Mouse (Mus musculus) CD4-positive, CD25-positive, alpha-beta regulatory T cell, adult 4 months (primary cell): ENCODE results near the gene Olfr1223. TPM values are rescaled to one million over a fixed set of nuclear protein-coding genes. Genes with fewer than 3 reads are reported as not detected.
"Not testable (repeated sequence)": the region's sequence is repeated elsewhere in the genome, so short reads cannot be mapped to it uniquely, and the experiment has no call there.

Experiments
- ATAC-seq: one replicate; pipeline ENCODE4 v1.8.0; 2017
- polyA plus RNA-seq, 2 experiments: library from polyadenylated mRNA; unstranded; fragments of 100-300 nt; shearing (Covaris generic); gene quantifications; one replicate each; pipeline ENCODE4 v1.2.1; 2017

The Olfr1223 gene
- not detected for polyA plus RNA-seq

DNA sequence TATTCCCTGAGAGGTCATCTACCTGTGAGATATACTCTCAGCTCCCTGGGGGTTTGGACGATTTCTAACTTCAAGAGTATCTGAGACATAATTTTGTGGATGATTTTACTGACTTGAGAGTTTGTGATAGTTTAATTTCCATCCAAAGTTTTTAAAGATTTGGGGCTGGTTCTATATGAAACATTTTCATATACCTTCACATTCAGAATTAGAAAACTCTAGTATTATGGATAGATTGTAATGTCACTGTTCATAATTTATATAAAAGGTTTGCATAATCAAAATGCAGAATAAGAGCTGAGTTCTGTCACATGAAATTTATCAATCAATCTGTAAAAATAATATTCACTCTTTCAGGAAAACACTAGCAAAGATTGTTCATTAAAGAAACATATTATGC is at the start of gene Olfr1223:
Gene Olfr1223 (minus strand): TSS at position 101 of the 400 bp plus-strand sequence.
- no peak for ATAC-seq

DNA sequence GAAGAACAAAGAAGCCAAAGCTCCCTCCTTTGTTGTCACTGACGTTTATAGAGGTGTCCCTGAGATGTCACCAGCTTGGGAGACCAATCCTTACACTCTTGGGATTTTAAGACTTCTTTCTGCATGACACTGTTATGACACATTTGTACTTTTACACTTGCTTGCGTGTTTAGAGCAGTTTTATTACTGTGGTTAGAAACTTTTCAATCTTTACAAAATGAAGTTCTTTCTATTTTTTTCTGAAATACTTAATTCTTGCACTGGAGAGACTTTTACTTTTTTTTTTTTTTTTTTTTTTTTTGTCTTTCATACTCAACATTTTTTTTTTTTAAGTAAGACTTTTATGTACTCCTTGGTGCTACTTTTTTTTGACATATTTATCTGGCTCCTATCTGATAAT is 48.6 kb upstream of the Olfr1223 start, which contains the start of gene Olfr1226:
Gene Olfr1226 (minus strand): TSS at position 101 of the 400 bp plus-strand sequence.
- no peak for ATAC-seq

DNA sequence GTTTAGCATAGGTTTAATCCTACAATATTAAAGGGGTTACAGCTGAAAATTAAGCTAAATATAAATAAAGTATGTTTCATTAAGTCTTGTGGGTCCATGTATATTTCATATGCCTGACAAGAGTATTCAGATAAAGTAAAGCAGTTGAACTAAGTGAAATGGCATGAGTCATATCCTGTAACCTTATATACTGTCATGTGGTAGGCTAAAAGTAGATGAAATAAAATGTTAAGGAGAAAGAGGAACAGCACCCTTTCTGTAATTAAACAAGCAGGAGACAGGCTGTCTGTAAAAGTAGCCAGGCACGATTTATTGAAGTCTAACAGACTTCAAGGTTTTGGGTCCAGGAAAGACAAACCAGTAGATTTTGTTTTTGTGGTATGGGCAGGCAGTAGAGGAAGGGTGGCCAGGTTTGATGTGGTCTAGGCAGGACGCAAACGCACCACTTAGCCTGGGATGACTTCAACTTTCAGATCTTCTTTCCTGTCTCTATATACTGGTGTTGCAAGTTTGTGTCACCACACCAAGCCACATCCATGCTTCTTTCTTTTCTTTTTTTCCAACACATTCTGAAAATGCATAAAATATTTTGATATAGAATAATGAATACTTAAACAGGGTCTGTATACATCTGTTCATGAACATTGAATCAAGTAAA is 45.1 kb upstream of the Olfr1223 start:
- no peak for ATAC-seq

DNA sequence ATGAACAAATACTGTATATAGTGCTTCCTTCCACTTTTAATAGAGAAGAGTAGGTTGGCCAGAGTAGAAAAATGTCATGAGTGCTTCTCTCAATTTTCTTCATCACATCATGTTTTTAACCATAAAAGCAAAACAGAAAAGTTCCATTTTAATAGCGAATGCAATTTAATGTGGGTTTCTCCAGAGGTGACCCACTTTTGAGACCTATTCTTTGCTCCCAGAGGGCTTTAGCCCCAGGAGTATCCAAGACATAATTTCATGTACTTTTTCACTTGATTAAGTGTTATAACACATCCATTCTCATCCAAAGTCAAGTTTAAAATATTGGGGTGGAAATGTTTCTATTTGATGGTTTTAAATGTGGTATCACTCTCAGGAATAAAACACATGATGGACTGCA is 23.2 kb upstream of the Olfr1223 start, which contains the start of gene Olfr1225:
Gene Olfr1225 (minus strand): TSS at position 101 of the 400 bp plus-strand sequence.
- no peak for ATAC-seq

DNA sequence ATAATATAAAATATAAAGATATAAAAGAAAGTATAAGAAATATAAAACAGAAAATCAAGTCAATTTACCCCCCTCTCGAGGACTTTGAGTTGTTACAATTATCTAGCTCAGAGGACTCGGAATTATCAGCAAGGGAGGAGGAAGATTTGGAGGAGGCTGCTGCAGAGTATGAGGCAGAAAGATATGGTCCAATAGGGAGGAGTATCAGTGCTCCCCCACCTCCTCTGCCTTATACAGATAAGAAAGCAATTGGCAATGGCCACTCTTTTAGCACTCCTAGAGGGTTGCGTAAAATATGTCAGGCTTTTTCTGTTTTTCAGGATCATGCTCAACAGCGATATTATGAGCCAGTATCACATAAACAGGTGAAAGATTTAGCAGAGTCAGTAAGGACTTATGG is 13.4 kb upstream of the Olfr1223 start:
- ATAC-seq, result not testable (repeated sequence)

DNA sequence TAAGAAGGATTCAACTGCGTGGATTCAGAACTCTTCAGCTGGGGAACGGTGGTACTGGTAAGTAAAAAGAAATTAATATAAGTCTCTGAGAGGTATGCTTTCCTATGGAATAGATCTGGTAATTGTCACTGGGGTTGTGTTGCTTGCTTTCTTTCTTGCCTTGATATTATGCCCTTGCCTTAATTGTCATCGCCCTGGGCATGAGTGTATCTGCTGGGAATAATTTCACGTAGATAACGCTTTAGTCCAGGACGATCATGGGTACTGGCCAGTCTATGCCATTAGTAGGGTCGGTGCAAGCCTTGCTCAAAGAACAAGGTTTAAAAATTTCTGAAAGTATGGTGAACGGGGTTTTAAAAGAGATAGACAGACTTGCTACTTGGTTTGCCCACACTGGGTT is 12.6 kb upstream of the Olfr1223 start, which contains the start of gene Olfr1224-ps1:
Gene Olfr1224-ps1 (minus strand): TSS at position 101 of the 400 bp plus-strand sequence.
- ATAC-seq, result not testable (repeated sequence)

DNA sequence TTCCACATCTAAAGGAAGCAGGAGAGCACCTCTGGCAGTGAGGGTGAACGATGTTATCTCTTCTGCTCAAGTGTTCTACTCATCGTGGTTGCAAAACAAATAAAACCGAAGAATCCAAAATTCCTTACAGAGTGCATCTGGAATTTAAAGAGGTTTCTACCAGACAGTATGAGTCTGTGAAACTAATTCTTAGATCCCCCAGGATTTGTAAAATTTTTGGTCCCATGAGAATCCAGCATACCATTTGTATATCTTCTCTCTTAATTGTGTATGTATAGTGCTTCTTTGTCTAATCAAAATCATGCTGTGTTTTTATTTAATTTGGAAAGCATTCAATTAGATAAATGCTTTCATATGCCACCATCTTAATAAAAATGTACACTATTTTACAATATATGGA is 18.4 kb downstream of the Olfr1223 start, which contains the start of gene Olfr1222:
Gene Olfr1222 (minus strand): TSS at position 101 of the 400 bp plus-strand sequence.
- no peak for ATAC-seq

DNA sequence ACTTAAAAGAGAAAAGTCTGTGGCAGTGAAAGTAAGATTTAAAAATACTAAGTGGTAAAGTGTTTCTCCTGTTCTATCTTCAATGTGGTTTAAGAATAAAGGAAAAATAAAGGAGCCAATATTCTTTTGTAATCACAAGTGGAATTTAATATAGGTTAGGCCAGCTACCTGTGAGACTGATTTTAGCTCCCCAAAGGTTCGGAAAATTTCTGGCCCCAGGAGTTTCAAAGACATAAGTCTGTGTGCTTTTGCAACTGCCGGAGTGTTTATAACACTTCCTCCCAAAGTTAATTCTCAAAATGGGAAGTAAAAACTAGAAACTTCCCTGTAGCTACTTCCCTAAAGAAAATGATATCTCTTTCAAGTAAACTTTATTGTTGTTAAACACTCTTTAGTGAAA is 34.2 kb downstream of the Olfr1223 start, which contains the start of gene Olfr1221:
Gene Olfr1221 (minus strand): TSS at position 101 of the 400 bp plus-strand sequence.
- ATAC-seq, result no peak

DNA sequence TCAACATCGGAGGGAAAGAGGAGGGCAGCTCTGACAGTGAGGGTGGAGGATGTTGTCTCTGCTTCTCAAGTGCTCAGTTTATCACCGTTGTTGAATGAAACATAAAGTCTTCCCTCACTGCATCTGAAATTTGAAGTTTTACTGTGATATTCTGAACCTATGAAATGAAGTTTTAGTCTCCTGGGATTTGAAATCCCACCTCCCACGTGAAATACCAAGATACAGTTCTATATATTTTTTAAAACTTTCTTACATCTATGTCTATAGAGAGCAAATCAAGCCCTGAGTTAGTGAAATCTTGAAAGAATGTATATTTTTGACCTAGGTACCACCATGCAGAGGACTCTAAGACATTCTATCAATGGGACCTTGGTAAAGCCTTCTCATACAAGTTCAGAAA is 44.6 kb downstream of the Olfr1223 start, which contains the start of gene Olfr1220:
Gene Olfr1220 (minus strand): TSS at position 101 of the 400 bp plus-strand sequence.
- no peak for ATAC-seq

DNA sequence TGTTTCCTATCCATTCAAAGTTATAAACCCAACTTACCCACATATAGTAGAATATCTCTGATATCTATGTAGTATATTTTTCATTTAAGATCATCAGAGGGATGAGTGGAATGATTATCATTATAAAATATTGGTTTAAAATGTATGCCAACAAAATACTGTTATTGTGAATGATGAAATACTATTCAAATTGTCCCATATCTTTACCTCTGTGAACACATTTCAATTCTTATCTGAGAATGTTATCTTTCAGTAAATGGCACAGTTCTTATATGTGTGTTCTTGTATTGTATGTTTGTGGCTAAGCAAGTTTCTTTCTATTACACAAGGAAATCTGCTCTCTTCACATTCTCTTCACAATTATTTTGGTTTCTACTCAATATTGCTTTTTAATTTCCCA is 45.7 kb downstream of the Olfr1223 start:
- ATAC-seq, result no peak

DNA sequence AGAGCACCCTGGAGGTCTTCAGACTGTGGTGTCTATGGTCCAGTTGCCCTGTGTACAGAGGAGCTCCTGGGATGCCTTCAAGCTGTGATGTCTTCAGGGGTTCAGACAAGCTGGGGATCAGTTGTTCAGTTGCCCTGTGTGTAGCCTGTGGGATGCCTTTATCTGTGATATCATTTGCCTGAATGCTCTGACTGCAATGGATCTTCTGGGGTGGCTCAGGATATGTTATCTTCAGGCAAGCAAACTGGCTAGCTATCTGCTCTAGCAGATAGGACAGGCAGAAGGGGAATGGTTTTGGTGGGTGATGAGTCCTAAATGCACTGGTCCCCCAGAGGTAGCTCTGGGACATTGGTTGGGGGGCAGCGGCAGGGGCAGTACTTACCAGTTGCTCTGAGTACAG is 57.5 kb downstream of the Olfr1223 start:
- ATAC-seq, result no peak

Other genes with a start within 250 kb of the Olfr1223 start
- gene Olfr1208, start 249.2 kb downstream of the Olfr1223 start, polyA plus RNA-seq, result under 1 TPM in 1 of 2 experiments, not detected in 1; 0.11 TPM
- gene Olfr1209, start 236.4 kb downstream of the Olfr1223 start, polyA plus RNA-seq, result not detected
- gene Olfr1211, start 213.4 kb downstream of the Olfr1223 start, polyA plus RNA-seq, result not detected
- not detected for gene Olfr1212, start 197.6 kb downstream of the Olfr1223 start, polyA plus RNA-seq
- not detected for gene Gm13762, start 171.3 kb downstream of the Olfr1223 start, polyA plus RNA-seq
- gene Olfr1214, start 158.9 kb downstream of the Olfr1223 start, polyA plus RNA-seq, result not detected
- not detected for gene Olfr1215, start 144.6 kb downstream of the Olfr1223 start, polyA plus RNA-seq
- gene Olfr1216, start 133.2 kb downstream of the Olfr1223 start, polyA plus RNA-seq, result not detected
- not detected for gene Olfr1217, start 119.5 kb downstream of the Olfr1223 start, polyA plus RNA-seq
- not detected for gene Olfr1218, start 90.4 kb downstream of the Olfr1223 start, polyA plus RNA-seq
- gene Olfr1219, start 68.0 kb downstream of the Olfr1223 start, polyA plus RNA-seq, result not detected
- gene Olfr1220, start 44.7 kb downstream of the Olfr1223 start, polyA plus RNA-seq, result under 1 TPM in 1 of 2 experiments, not detected in 1; 0.08 TPM
- gene Olfr1221, start 34.3 kb downstream of the Olfr1223 start, polyA plus RNA-seq, result not detected
- gene Olfr1222, start 18.5 kb downstream of the Olfr1223 start, polyA plus RNA-seq, result not detected
- gene Olfr1224-ps1, start 12.5 kb upstream of the Olfr1223 start, polyA plus RNA-seq, result not detected
- gene Olfr1225, start 23.1 kb upstream of the Olfr1223 start, polyA plus RNA-seq, result under 1 TPM in 1 of 2 experiments, not detected in 1; 0.08 TPM
- not detected for gene Olfr1226, start 48.5 kb upstream of the Olfr1223 start, polyA plus RNA-seq
- gene Olfr1228, start 102.5 kb upstream of the Olfr1223 start, polyA plus RNA-seq, result not detected
- not detected for gene Olfr1229, start 136.5 kb upstream of the Olfr1223 start, polyA plus RNA-seq
- gene Olfr1230, start 145.7 kb upstream of the Olfr1223 start, polyA plus RNA-seq, result not detected
- not detected for gene Olfr1231, start 155.5 kb upstream of the Olfr1223 start, polyA plus RNA-seq
- gene Olfr1232, start 178.1 kb upstream of the Olfr1223 start, polyA plus RNA-seq, result not detected
- not detected for gene Olfr1233, start 190.8 kb upstream of the Olfr1223 start, polyA plus RNA-seq
- gene Olfr1234, start 213.3 kb upstream of the Olfr1223 start, polyA plus RNA-seq, result not detected